Mouse (Mus musculus) B cell, adult 67 days (primary cell): Measurements from ENCODE around the gene Gmnc. TPM values are rescaled to one million over a fixed set of nuclear protein-coding genes. Genes with fewer than 3 reads are reported as not detected.

Experiments used
- total RNA-seq, 2 experiments: library from RNA; stranded (reverse); gene quantifications; 4 replicates each; pipeline ENCODE4 v1.2.4; 2023

Gmnc gene
- not detected for total RNA-seq

DNA sequence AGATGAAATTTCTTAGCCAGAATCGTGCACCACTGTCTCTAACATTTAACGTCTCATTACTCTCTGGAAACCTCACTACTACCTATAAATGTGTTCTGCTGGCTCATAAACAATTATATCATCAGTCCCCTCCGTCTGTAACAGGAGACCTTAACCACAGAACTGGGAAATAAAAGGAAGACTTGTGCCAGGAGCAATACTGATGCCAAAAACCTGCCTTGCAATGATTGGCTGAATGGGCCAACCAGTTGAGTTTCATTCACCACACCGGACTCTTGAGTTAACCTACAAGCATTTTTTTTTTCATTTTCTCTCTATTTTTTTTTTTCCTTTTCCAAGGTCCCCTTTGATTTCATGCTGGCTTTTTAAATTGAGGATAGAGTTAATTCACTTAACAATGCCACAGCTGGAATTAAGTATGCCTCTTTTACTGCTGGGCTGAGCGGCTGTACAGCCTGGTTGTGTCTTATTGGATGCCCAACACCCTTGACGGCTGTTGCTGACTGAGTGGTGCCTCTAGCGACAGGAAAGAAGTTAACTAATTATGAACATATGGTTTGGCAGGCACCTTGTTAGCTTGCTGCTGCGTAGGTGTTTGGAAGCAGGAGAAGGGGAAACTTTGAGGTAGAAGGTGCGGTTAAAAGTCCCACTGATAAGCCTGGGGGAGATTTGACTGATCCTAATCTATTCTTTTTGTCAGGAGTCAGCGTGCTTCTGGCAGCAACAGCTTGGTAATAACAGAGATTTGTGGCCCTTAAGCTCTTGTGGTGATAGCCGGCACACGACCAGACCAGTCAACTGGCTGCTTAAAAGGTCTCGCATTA is at the start of gene Gmnc:
Gene Gmnc, minus strand, starts transcription at position 176 of the 824 bp plus-strand sequence.

